Mouse (Mus musculus): ENCODE measurements at regions not wholly inside any gene's neighbourhood (a gene's known extent, or its start where the extent isn't known, plus 50 kb on each side); places are given as distances from the start of the nearest gene placed in this dataset.

DNA sequence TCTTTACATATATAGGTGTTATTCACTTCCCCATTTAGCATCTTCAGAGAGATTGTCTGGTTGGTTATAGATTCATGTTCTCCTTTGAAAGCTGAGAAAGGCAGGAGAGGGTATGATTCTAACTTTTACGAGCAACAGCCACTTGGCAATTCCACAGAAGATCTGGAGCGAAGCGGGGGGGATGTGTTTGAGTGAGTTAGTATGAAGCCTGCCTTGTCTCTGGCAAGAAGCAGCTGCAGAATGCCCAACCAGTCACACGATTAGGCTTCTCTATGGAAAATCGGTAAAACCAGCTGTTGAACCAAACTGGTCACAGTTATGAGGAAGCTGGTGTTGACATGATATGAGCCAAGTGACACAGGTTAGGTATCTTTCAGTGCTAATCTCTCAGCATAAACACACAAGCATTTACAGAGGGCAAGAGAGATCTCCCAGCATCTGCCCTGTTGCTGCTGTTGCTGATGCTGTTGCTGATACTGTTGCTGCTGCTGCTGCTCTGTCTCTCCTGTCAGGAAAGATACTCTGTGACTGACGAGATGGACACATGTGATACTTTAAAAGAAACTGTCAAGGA, 455.7 kb upstream of the Adgrl2 start:
- TF ChIP-seq CTCF (IDR thresholded peaks at IDR 0.05; ENCODE audit: low read depth) (no peak), EP300 (optimal IDR thresholded peaks at IDR 0.05) (no peak)
